8 mouse cellular contexts compared by ENCODE assay signal in genomic region chr1:91428614-91429013, GRCm38 (mm10). TPM values are rescaled to one million over a fixed set of nuclear protein-coding genes. Genes with fewer than 3 reads are reported as not detected.
DNase-seq lines count a peak whose midpoint lies in the region; ATAC-seq lines count a peak whose summit lies in the region.

No protein-coding gene starts in this region.

- DNase-seq in liver, result peak; percentile 80
- peak; percentile 77 for DNase-seq in cerebellum, adult 9-10 months
- peak; percentile 40 to 75 for DNase-seq in frontal cortex, postnatal 14 days (ENCODE audit: low spot score in 2 of 2)
- DNase-seq in induced T-regulatory cell, adult 2 months (ENCODE audit: low read depth), result peak; percentile 81
- peak; percentile 80 to 89 for DNase-seq in left cerebral cortex, postnatal 14 days (ENCODE audit: low spot score in 2 of 2)
- DNase-seq in natural killer cell, adult 2 months (ENCODE audit: low spot score in 2 of 2), result peak; percentile 52 to 67

- no peak overlapping the region for H3K4me2 ChIP-seq in liver, embryonic 12.5 days
- no peak overlapping the region for H3K4me2 ChIP-seq in stomach, embryonic 16.5 days (ENCODE audit: low read depth, low read length)

- intact Hi-C loops in left cerebral cortex, postnatal 14 days (cut with DNase I), result loop anchor here (1.0 kb wide), 1 partner anchor 55 kb away; no protein-coding TSS in a partner anchor

- H3K4me3 ChIP-seq in liver, embryonic 12.5 days, result no peak overlapping the region
- no peak overlapping the region for H3K4me3 ChIP-seq in stomach, embryonic 16.5 days (replicated peaks; ENCODE audit: low read length)

- H3K9ac ChIP-seq in liver, embryonic 12.5 days, result no peak overlapping the region
- no peak overlapping the region for H3K9ac ChIP-seq in stomach, embryonic 16.5 days (ENCODE audit: low read length)

- no peaks in the 10 kb centered on the region for H3K27me3 ChIP-seq in liver, embryonic 12.5 days (replicated peaks)
- no peaks in the 10 kb centered on the region for H3K27me3 ChIP-seq in stomach, embryonic 16.5 days (ENCODE audit: control insufficient read depth, insufficient read depth, low read length)

- H3K9me3 ChIP-seq in liver, embryonic 12.5 days (replicated peaks), result no peaks in the 10 kb centered on the region
- no peaks in the 10 kb centered on the region for H3K9me3 ChIP-seq in stomach, embryonic 16.5 days (replicated peaks; ENCODE audit: control insufficient read depth, low read length)

- ATAC-seq in liver, embryonic 12.5 days, result no peak
- 0 out of 2 replicates have a peak, but pooled peaks have one; percentile 56 for ATAC-seq in stomach, embryonic 16.5 days (ENCODE audit: insufficient read depth, low FRiP score)

- WGBS in liver, embryonic 12.5 days (ENCODE audit: insufficient replicate concordance), result 45% methylated on average over 4 of the region's 4 CpGs
- 21% methylated on average over 4 of the region's 4 CpGs for WGBS in stomach, embryonic 16.5 days

- H3K4me1 ChIP-seq in liver, embryonic 12.5 days, result no peaks in the 10 kb centered on the region
- no peaks in the 10 kb centered on the region for H3K4me1 ChIP-seq in stomach, embryonic 16.5 days (ENCODE audit: control insufficient read depth, insufficient read depth, low read length)

- no peak overlapping the region for H3K27ac ChIP-seq in liver, embryonic 12.5 days
- no peak overlapping the region for H3K27ac ChIP-seq in stomach, embryonic 16.5 days (ENCODE audit: low read length)

- H3K36me3 ChIP-seq in liver, embryonic 12.5 days, result peaks cover 67% of the 10 kb centered on the region
- H3K36me3 ChIP-seq in stomach, embryonic 16.5 days (ENCODE audit: control insufficient read depth, insufficient read depth, low read length), result peaks cover 10% of the 10 kb centered on the region

RNA-seq across cellular contexts. Expression of gene Hes6, which starts 14.8 kb away (rescaled TPM):
- 31.9 and 32.4 TPM in 2 replicates for polyA plus RNA-seq in liver, embryonic 12.5 days (2016; fragmentation: Nextera tagmentation; extraction: Ambion mirVana)
- total RNA-seq in left cerebral cortex, postnatal 14 days (2021), result 10 to 100 TPM; 16.5 to 21.0 TPM
- 58.6 and 67.2 TPM in 2 replicates for polyA plus RNA-seq in stomach, embryonic 16.5 days (2015; fragmentation: Nextera tagmentation; extraction: Ambion mirVana)

RNA-seq across cellular contexts. Expression of gene Ilkap, which starts 30.0 kb away (rescaled TPM):
- polyA plus RNA-seq in liver, embryonic 12.5 days (2016; fragmentation: Nextera tagmentation; extraction: Ambion mirVana), result 107 TPM in 2 replicates
- total RNA-seq in left cerebral cortex, postnatal 14 days (2021), result 10 to 100 TPM; 49.9 to 56.0 TPM
- polyA plus RNA-seq in stomach, embryonic 16.5 days (2015; fragmentation: Nextera tagmentation; extraction: Ambion mirVana), result 113 and 115 TPM in 2 replicates

RNA-seq across cellular contexts. Expression of gene Per2, which starts 30.5 kb away (rescaled TPM):
- 2.9 and 3.1 TPM in 2 replicates for polyA plus RNA-seq in liver, embryonic 12.5 days (2016; fragmentation: Nextera tagmentation; extraction: Ambion mirVana)
- total RNA-seq in left cerebral cortex, postnatal 14 days (2021), result 10 to 100 TPM; 18.8 to 26.1 TPM
- polyA plus RNA-seq in stomach, embryonic 16.5 days (2015; fragmentation: Nextera tagmentation; extraction: Ambion mirVana), result 7.7 and 8.9 TPM in 2 replicates
